Mouse (Mus musculus) right cerebral cortex, postnatal 14 days (tissue): ENCODE results near the gene Vmn1r68.
A peak's percentile ranks its signal among the peaks of the same experiment; 100 is the strongest.

Source experiments
- DNase-seq: peaks from one replicate; pipeline ENCODE4 v3.0.0; 2022

Gene Vmn1r68

GRCm38 (mm10) chr7:10558385-10558784 lies at the start of gene Vmn1r68:
Vmn1r68 (minus strand) TSS chr7:10558485.
- no peak for DNase-seq

DNA sequence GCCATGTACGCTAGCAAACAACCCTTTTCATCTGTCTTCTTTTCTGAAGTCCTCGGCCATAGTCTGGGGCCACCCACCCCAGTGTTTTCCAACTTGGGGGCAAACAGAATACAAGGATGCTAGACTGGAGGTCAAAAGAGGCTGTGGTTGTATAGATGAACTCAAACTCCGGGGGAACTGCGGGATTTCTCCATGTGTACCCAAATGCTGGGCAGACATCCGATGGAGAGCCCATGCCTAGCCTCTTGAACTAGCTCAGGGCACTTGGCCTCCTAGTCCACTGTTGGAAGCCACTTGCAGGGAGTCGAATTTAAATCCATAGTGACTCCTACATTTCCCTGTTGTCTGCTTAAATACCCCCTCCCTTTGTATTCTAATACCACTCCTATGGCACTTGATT lies 62.7 kb downstream of the Vmn1r68 start:
- DNase-seq = no peak

GRCm38 (mm10) chr7:10494786-10495521 lies 63.3 kb downstream of the Vmn1r68 start, which contains the start of gene Zik1:
Zik1 (minus strand) TSS chr7:10495394.
- DNase-seq = peak; percentile 70

- DNase-seq = peak; percentile 29
These were observed 77.6 kb downstream of the Vmn1r68 start for GRCm38 (mm10) chr7:10480588-10481233.

- no peak for DNase-seq
These were observed 78.5 kb downstream of the Vmn1r68 start for GRCm38 (mm10) chr7:10479813-10480212.

DNA sequence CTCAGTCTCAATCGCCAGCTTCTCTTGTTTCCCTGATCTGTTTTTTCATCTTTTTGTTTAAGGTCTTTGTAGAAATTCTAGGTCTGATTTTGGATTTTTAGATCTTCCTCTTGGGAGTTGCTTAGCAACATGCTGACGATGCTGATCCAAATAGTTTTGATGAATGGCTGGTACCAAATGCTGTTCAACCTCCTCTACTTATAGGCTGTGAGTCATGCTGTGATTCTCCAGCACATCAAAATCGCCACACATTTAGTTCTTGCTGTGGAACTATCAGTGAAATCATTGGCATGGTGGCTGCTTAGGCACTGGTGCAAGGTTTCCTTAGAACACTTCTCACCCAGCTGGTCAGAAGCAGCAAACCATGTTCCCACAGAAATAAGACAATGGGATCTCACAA lies 100.1 kb downstream of the Vmn1r68 start:
- no peak for DNase-seq
